Mouse (Mus musculus): ENCODE measurements at regions not wholly inside any gene's neighbourhood (a gene's known extent, or its start where the extent isn't known, plus 50 kb on each side); places are given as distances from the start of the nearest gene placed in this dataset.

DNA sequence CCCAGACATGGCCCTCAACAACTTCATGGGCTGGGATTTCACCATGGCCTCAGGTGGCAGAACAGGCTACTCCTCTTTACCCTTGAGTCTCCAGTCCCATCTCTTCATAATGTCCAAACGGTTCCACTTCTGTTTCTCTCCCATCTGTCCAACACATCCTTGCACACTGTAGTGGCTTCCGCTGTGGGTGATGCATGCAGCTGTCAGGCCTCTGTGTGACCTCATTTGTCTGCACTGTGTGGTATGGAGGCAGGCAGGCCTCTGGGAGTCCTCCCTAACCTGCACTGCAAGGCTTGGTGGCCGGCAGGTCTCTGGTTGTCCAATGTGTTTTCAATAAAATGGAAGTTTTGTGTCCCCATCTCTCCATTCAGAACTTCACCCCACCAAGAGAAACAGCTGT lies 54.9 kb upstream of the Nek6 start:
- TF ChIP-seq CEBPB (IDR thresholded peaks at IDR 0.05; ENCODE audit: low read depth) (no peak), CTCF (IDR thresholded peaks at IDR 0.05; ENCODE audit: control insufficient read depth, insufficient read depth, insufficient read length) (no peak), USF1 (IDR thresholded peaks at IDR 0.05; ENCODE audit: low read depth) (no peak), MAX (IDR thresholded peaks at IDR 0.05) (no peak), MYOG (IDR thresholded peaks at IDR 0.05; ENCODE audit: control insufficient read depth, extremely low read depth, insufficient read length) (no peak)

Measured in C2C12 (cell line).